Mouse (Mus musculus): Measurements from ENCODE around the gene Gm20870.
"Not testable (repeated sequence)": the region's sequence is repeated elsewhere in the genome, so short reads cannot be mapped to it uniquely, and the experiment has no call there.

Gm20870 gene

GRCm38 (mm10) chrY:71691743-71692142 is at the start of gene Gm20870:
TSS of gene Gm20870 (plus strand) at chrY:71692043.
- not testable (repeated sequence) for DNase-seq (ENCODE audit: low read depth, low spot score)
